Mouse (Mus musculus) forebrain, embryonic 15.5 days (tissue): ENCODE measurements around the gene Scamp5. TPM values are rescaled to one million over a fixed set of nuclear protein-coding genes. Genes with fewer than 3 reads are reported as not detected.

Experiments
- ATAC-seq: fragments of 200-750 bp; cut with Nextera tagmentation; replicated peaks from 2 replicates; pipeline ENCODE4 v1.8.0; 2017; ENCODE audit warnings: mild to moderate bottlenecking, moderate TSS enrichment, moderate library complexity
- H3K27ac ChIP-seq: fragments of 300-500 bp; sonication (generic); replicated peaks from 2 replicates; pipeline ENCODE4 v1.5.1; 2015; ENCODE audit warnings: mild to moderate bottlenecking, inconsistent platforms
- H3K27me3 ChIP-seq: fragments of 300-500 bp; sonication (generic); 2 replicates; pipeline ENCODE4 v1.6.1; 2015; ENCODE audit warnings: inconsistent platforms
- H3K36me3 ChIP-seq: fragments of 300-500 bp; sonication (generic); 2 replicates; pipeline ENCODE4 v1.6.1; 2015; ENCODE audit warnings: mild to moderate bottlenecking, inconsistent platforms
- H3K4me1 ChIP-seq: fragments of 300-500 bp; sonication (generic); 2 replicates; pipeline ENCODE4 v1.6.1; 2015; ENCODE audit warnings: inconsistent platforms
- H3K4me2 ChIP-seq: fragments of 300-500 bp; sonication (generic); replicated peaks from 2 replicates; pipeline ENCODE4 v1.6.1; 2015; ENCODE audit warnings: mild to moderate bottlenecking, inconsistent platforms
- H3K4me3 ChIP-seq: fragments of 300-500 bp; sonication (generic); 2 replicates; pipeline ENCODE4 v1.5.1; 2015; ENCODE audit warnings: mild to moderate bottlenecking, inconsistent platforms
- H3K9ac ChIP-seq: fragments of 300-500 bp; sonication (generic); replicated peaks from 2 replicates; pipeline ENCODE4 v1.6.1; 2015; ENCODE audit warnings: mild to moderate bottlenecking, inconsistent platforms
- H3K9me3 ChIP-seq: fragments of 300-500 bp; sonication (generic); 2 replicates; pipeline ENCODE4 v1.6.1; 2016; ENCODE audit warnings: inconsistent platforms
- WGBS: fragments of 180-500 bp; shearing (Covaris S2); methylation state at CpG from one replicate; pipeline ENCODE4 v1.1.7; 2015; ENCODE audit warnings: mixed read lengths; 5-methylcytosine and 5-hydroxymethylcytosine counted together
- polyA plus RNA-seq: library from polyadenylated mRNA; unstranded; fragments of >200 nt; fragmentation: Nextera tagmentation; extraction: Ambion mirVana; gene quantifications from 2 replicates; pipeline ENCODE4 v1.2.1, GENCODE M21; 2015

Gene Scamp5
- polyA plus RNA-seq, 1 experiment from 2014 or later = 106 TPM

DNA sequence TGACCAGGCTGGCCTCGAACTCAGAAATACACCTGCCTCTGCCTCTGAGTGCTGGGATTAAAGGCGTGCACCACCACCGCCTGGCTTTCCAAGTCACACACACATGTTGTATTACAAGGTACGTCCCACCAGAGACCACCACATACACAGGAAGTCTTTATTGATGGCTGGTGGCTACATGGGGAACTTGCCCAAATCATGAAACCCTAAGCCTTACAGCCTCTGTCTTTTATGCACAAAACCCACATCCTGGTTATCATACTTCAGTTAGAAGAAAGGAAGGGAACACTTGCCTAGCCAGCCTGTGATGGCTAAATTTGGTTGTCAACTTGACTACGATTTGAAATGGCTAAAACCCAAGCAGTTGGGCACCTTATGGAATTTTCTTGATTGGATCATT is 63.8 kb downstream of the Scamp5 start:
- no peak overlapping the region for H3K4me3 ChIP-seq
- H3K36me3 ChIP-seq = no peaks in the 10 kb centered on the region
- no peaks in the 10 kb centered on the region for H3K27me3 ChIP-seq
- no peak overlapping the region for H3K27ac ChIP-seq
- 90% methylated on average over 5 of the region's 5 CpGs for WGBS
- H3K4me1 ChIP-seq = no peaks in the 10 kb centered on the region
- peaks cover 7% of the 10 kb centered on the region; the same call in 1 of the 2 replicates for H3K9me3 ChIP-seq
- no peak for ATAC-seq
- H3K9ac ChIP-seq = no peak overlapping the region
- no peak overlapping the region for H3K4me2 ChIP-seq

- no peak overlapping the region for H3K4me3 ChIP-seq
- WGBS = 90% methylated on average over 15 of the region's 15 CpGs
- ATAC-seq = no peak
Observed at GRCm38 (mm10) chr9:57402318-57403251, 65.3 kb downstream of the Scamp5 start.

DNA sequence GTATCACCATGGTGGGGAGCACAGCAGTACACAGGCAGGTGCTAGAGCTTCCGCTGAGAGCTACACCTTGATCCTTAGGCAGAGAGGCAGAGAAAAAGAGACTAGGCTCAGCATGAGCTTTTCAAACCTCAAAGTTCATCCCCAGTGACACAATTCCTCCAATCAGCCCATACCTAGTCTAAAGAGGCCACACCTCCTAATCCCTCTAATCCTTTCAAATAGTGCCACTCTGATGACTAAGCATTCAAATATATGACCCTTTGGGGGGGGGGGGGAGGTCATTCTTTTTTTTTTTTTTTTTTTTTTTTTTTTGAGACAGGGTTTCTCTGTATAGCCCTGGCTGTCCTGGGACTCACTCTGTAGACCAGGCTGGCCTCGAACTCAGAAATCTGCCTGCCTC is 69.1 kb downstream of the Scamp5 start:
- Histone ChIP-seq H3K9ac (no peak overlapping the region), H3K4me1 (no peaks in the 10 kb centered on the region), H3K27me3 (no peaks in the 10 kb centered on the region), H3K9me3 (peaks cover 7% of the 10 kb centered on the region; the same call in 1 of the 2 replicates), H3K27ac (no peak overlapping the region), H3K4me2 (no peak overlapping the region), H3K4me3 (no peak overlapping the region), H3K36me3 (no peaks in the 10 kb centered on the region)
- WGBS = 95% methylated on average over 2 of the region's 2 CpGs
- ATAC-seq = no peak

More at GRCm38 (mm10) chr9:57402318-57403251, 65.3 kb downstream of the Scamp5 start:
- no peaks in the 10 kb centered on the region for H3K4me1 ChIP-seq
- H3K36me3 ChIP-seq = no peaks in the 10 kb centered on the region
- H3K9me3 ChIP-seq = peaks cover 7% of the 10 kb centered on the region; the same call in 1 of the 2 replicates
- no peak overlapping the region for H3K4me2 ChIP-seq
- no peaks in the 10 kb centered on the region for H3K27me3 ChIP-seq
- H3K9ac ChIP-seq = no peak overlapping the region
- no peak overlapping the region for H3K27ac ChIP-seq

DNA sequence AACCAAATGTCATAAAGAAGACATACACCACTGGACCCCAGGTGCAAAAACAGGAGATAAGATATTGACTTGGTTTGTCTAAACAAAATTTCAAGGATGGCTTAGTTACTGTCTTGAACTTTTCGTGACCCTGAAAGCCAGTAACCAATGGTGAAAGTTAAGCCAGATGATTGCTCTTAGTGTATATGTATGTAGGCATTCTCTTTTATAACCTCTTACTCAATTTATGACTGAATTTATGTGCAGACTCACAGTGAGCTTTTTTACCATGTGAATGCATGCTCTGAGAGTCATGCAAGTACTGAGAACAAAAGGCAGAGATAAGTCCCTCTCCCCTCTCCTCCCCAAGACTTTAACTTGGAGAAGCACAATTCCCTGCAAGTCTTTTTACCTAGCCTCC is 75.0 kb downstream of the Scamp5 start:
- H3K9ac ChIP-seq = no peak overlapping the region
- 87% methylated on average over 1 of the region's 1 CpGs for WGBS
- H3K4me1 ChIP-seq = no peaks in the 10 kb centered on the region
- no peak for ATAC-seq
- no peaks in the 10 kb centered on the region for H3K36me3 ChIP-seq
- H3K4me3 ChIP-seq = no peak overlapping the region
- H3K27ac ChIP-seq = no peak overlapping the region
- H3K4me2 ChIP-seq = no peak overlapping the region
- no peaks in the 10 kb centered on the region for H3K27me3 ChIP-seq
- no peaks in the 10 kb centered on the region for H3K9me3 ChIP-seq

Other genes starting within 250 kb of the Scamp5 start
- not detected in 2 replicates for gene Trcg1, start 231.5 kb downstream of the Scamp5 start, polyA plus RNA-seq
- 5.0 and 5.8 TPM in 2 replicates for gene 1700017B05Rik, start 205.4 kb downstream of the Scamp5 start, polyA plus RNA-seq
- 21.3 and 29.5 TPM in 2 replicates for gene Ppcdc, start 27.9 kb downstream of the Scamp5 start, polyA plus RNA-seq
- gene Rpp25, start 36.0 kb upstream of the Scamp5 start, polyA plus RNA-seq = 18.8 and 19.6 TPM in 2 replicates
- 751 and 752 TPM in 2 replicates for gene Cox5a, start 53.2 kb upstream of the Scamp5 start, polyA plus RNA-seq
- gene Fam219b, start 69.5 kb upstream of the Scamp5 start, polyA plus RNA-seq = 24.1 and 26.2 TPM in 2 replicates
- gene Mpi, start 84.7 kb upstream of the Scamp5 start, polyA plus RNA-seq = 62.9 and 69.3 TPM in 2 replicates
- 57.7 and 60.5 TPM in 2 replicates for gene Scamp2, start 92.9 kb upstream of the Scamp5 start, polyA plus RNA-seq
- gene Ulk3, start 121.4 kb upstream of the Scamp5 start, polyA plus RNA-seq = 26.6 and 29.8 TPM in 2 replicates
- 0.45 TPM in 1 of 2 replicates, not detected in the other for gene Cplx3, start 138.2 kb upstream of the Scamp5 start, polyA plus RNA-seq
- gene Lman1l, start 152.7 kb upstream of the Scamp5 start, polyA plus RNA-seq = not detected in 2 replicates
- gene Csk, start 185.6 kb upstream of the Scamp5 start, polyA plus RNA-seq = 37.4 and 41.7 TPM in 2 replicates
- not detected in 2 replicates for gene Cyp1a2, start 215.6 kb upstream of the Scamp5 start, polyA plus RNA-seq
- 0.06 and 0.20 TPM in 2 replicates for gene Cyp1a1, start 219.9 kb upstream of the Scamp5 start, polyA plus RNA-seq
- 36.4 and 37.1 TPM in 2 replicates for gene Edc3, start 240.5 kb upstream of the Scamp5 start, polyA plus RNA-seq